Mouse (Mus musculus) hindbrain, embryonic 15.5 days (tissue): ENCODE data around the gene Sfmbt2. TPM values are rescaled to one million over a fixed set of nuclear protein-coding genes. Genes with fewer than 3 reads are reported as not detected.

Source experiments
- ATAC-seq: fragments of 200-750 bp; cut with Nextera tagmentation; 2 replicates; pipeline ENCODE4 v1.8.0; 2017; ENCODE audit warnings: low read depth, moderate number of reproducible peaks, moderate TSS enrichment; ENCODE audit not compliant: low FRiP score
- H3K27ac ChIP-seq: fragments of 300-500 bp; sonication (generic); replicated peaks from 2 replicates; pipeline ENCODE4 v1.5.1; 2015; ENCODE audit warnings: mild to moderate bottlenecking, inconsistent platforms
- H3K27me3 ChIP-seq: fragments of 300-500 bp; sonication (generic); 2 replicates; pipeline ENCODE4 v1.6.1; 2015; ENCODE audit warnings: control low read depth, inconsistent platforms
- H3K36me3 ChIP-seq: fragments of 300-500 bp; sonication (generic); 2 replicates; pipeline ENCODE4 v1.6.1; 2015; ENCODE audit warnings: control low read depth, inconsistent platforms
- H3K4me1 ChIP-seq: fragments of 300-500 bp; sonication (generic); replicated peaks from 2 replicates; pipeline ENCODE4 v1.6.1; 2015; ENCODE audit warnings: control low read depth, inconsistent platforms
- H3K4me2 ChIP-seq: fragments of 300-500 bp; sonication (generic); 2 replicates; pipeline ENCODE4 v1.6.1; 2015; ENCODE audit warnings: moderate library complexity, mild to moderate bottlenecking, inconsistent platforms
- H3K4me3 ChIP-seq: fragments of 300-500 bp; sonication (generic); 2 replicates; pipeline ENCODE4 v1.5.1; 2015; ENCODE audit warnings: mild to moderate bottlenecking, inconsistent platforms
- H3K9ac ChIP-seq: fragments of 300-500 bp; sonication (generic); 2 replicates; pipeline ENCODE4 v1.6.1; 2015; ENCODE audit warnings: inconsistent platforms
- H3K9me3 ChIP-seq: fragments of 300-500 bp; sonication (generic); 2 replicates; pipeline ENCODE4 v1.6.1; 2016; ENCODE audit warnings: control low read depth, inconsistent platforms
- WGBS: fragments of 180-500 bp; shearing (Covaris S2); methylation state at CpG from one replicate; pipeline ENCODE4 v1.1.7; 2015; 5-methylcytosine and 5-hydroxymethylcytosine counted together
- polyA plus RNA-seq: library from polyadenylated mRNA; unstranded; fragments of >200 nt; fragmentation: Nextera tagmentation; extraction: Ambion mirVana; gene quantifications from 2 replicates; pipeline ENCODE4 v1.2.1, GENCODE M21; 2015

Sfmbt2 gene
- polyA plus RNA-seq, 1 experiment from 2014 or later = 6.7 TPM

GRCm38 (mm10) chr2:10351125-10351524 lies 19.2 kb upstream of the Sfmbt2 start:
- WGBS = 75% methylated on average over 1 of the region's 1 CpGs
- no peak for ATAC-seq

GRCm38 (mm10) chr2:10352887-10353286 lies 17.4 kb upstream of the Sfmbt2 start:
- no peaks in the 10 kb centered on the region for H3K4me1 ChIP-seq

More at GRCm38 (mm10) chr2:10351125-10351524, 19.2 kb upstream of the Sfmbt2 start:
- no peaks in the 10 kb centered on the region for H3K36me3 ChIP-seq
- no peak overlapping the region for H3K4me3 ChIP-seq
- no peaks in the 10 kb centered on the region for H3K4me1 ChIP-seq
- no peak overlapping the region for H3K4me2 ChIP-seq
- H3K9me3 ChIP-seq = no peaks in the 10 kb centered on the region
- no peak overlapping the region for H3K27ac ChIP-seq
- H3K27me3 ChIP-seq = no peaks in the 10 kb centered on the region
- H3K9ac ChIP-seq = no peak overlapping the region

GRCm38 (mm10) chr2:10353889-10354288 lies 16.4 kb upstream of the Sfmbt2 start:
- Histone ChIP-seq H3K4me1 (no peaks in the 10 kb centered on the region), H3K4me2 (no peak overlapping the region), H3K4me3 (no peak overlapping the region), H3K9ac (no peak overlapping the region), H3K36me3 (no peaks in the 10 kb centered on the region), H3K9me3 (no peaks in the 10 kb centered on the region), H3K27ac (no peak overlapping the region), H3K27me3 (no peaks in the 10 kb centered on the region)
- 62% methylated on average over 4 of the region's 4 CpGs for WGBS
- ATAC-seq = no peak

More at GRCm38 (mm10) chr2:10352887-10353286, 17.4 kb upstream of the Sfmbt2 start:
- Histone ChIP-seq H3K4me2 (no peak overlapping the region), H3K27me3 (no peaks in the 10 kb centered on the region), H3K9me3 (no peaks in the 10 kb centered on the region), H3K9ac (no peak overlapping the region), H3K4me3 (no peak overlapping the region), H3K27ac (no peak overlapping the region), H3K36me3 (no peaks in the 10 kb centered on the region)
- no peak for ATAC-seq
- 83% methylated on average over 3 of the region's 3 CpGs for WGBS

GRCm38 (mm10) chr2:10359861-10360260 lies 10.4 kb upstream of the Sfmbt2 start:
- H3K9me3 ChIP-seq = no peaks in the 10 kb centered on the region
- H3K27me3 ChIP-seq = no peaks in the 10 kb centered on the region
- WGBS = 87% methylated on average over 2 of the region's 2 CpGs
- no peaks in the 10 kb centered on the region for H3K36me3 ChIP-seq
- no peak overlapping the region for H3K9ac ChIP-seq
- ATAC-seq = no peak
- H3K4me3 ChIP-seq = no peak overlapping the region
- no peak overlapping the region for H3K4me2 ChIP-seq
- no peaks in the 10 kb centered on the region for H3K4me1 ChIP-seq
- no peak overlapping the region for H3K27ac ChIP-seq

- no peak overlapping the region for H3K9ac ChIP-seq
- H3K36me3 ChIP-seq = no peaks in the 10 kb centered on the region
- H3K27ac ChIP-seq = no peak overlapping the region
- H3K4me1 ChIP-seq = no peaks in the 10 kb centered on the region
- H3K4me3 ChIP-seq = no peak overlapping the region
- no peak overlapping the region for H3K4me2 ChIP-seq
- ATAC-seq = no peak
- H3K27me3 ChIP-seq = peaks cover 28% of the 10 kb centered on the region
- 97% methylated on average over 6 of the region's 6 CpGs for WGBS
- no peaks in the 10 kb centered on the region for H3K9me3 ChIP-seq
Measured at GRCm38 (mm10) chr2:10365081-10365480, 5.2 kb upstream of the Sfmbt2 start.

GRCm38 (mm10) chr2:10366284-10366683 lies 4.0 kb upstream of the Sfmbt2 start:
- ATAC-seq = no peak
- Histone ChIP-seq H3K4me3 (no peak overlapping the region), H3K4me2 (no peak overlapping the region), H3K27me3 (peaks cover 40% of the 10 kb centered on the region), H3K27ac (no peak overlapping the region), H3K9me3 (no peaks in the 10 kb centered on the region), H3K9ac (no peak overlapping the region), H3K36me3 (no peaks in the 10 kb centered on the region), H3K4me1 (peaks cover under 1% of the 10 kb centered on the region; the same call in 1 of the 2 replicates)
- 35% methylated on average over 2 of the region's 2 CpGs for WGBS

GRCm38 (mm10) chr2:10369676-10370075 lies 634 bp upstream of the Sfmbt2 start:
- Histone ChIP-seq H3K36me3 (no peaks in the 10 kb centered on the region), H3K4me3 (no peak overlapping the region), H3K27me3 (peaks cover 47% of the 10 kb centered on the region), H3K9ac (no peak overlapping the region), H3K27ac (no peak overlapping the region), H3K4me2 (no peak overlapping the region), H3K4me1 (peaks cover 18% of the 10 kb centered on the region), H3K9me3 (no peaks in the 10 kb centered on the region)
- 5% methylated on average over 8 of the region's 8 CpGs for WGBS
- no peak for ATAC-seq

- ATAC-seq = no peak
- Histone ChIP-seq H3K4me3 (peak overlapping the region; percentile 1; the same call in 1 of the 2 replicates), H3K27me3 (peaks cover 49% of the 10 kb centered on the region), H3K4me2 (peak overlapping the region; percentile 94; the same call in 1 of the 2 replicates), H3K36me3 (no peaks in the 10 kb centered on the region), H3K27ac (no peak overlapping the region), H3K9ac (no peak overlapping the region), H3K4me1 (peaks cover 25% of the 10 kb centered on the region), H3K9me3 (no peaks in the 10 kb centered on the region)
- 1% methylated on average over 26 of the region's 26 CpGs for WGBS
Measured at GRCm38 (mm10) chr2:10370687-10371458, 563 bp downstream of the Sfmbt2 start.

GRCm38 (mm10) chr2:10371459-10371817 lies 1.1 kb downstream of the Sfmbt2 start:
- WGBS = 3% methylated on average over 16 of the region's 16 CpGs
- Histone ChIP-seq H3K4me2 (peak overlapping the region; percentile 94), H3K36me3 (no peaks in the 10 kb centered on the region), H3K27me3 (peaks cover 53% of the 10 kb centered on the region), H3K4me1 (peaks cover 26% of the 10 kb centered on the region), H3K4me3 (peak overlapping the region; percentile 56), H3K9me3 (no peaks in the 10 kb centered on the region), H3K27ac (no peak overlapping the region), H3K9ac (no peak overlapping the region)
- ATAC-seq = no peak

- H3K27me3 ChIP-seq = peaks cover 51% of the 10 kb centered on the region
- H3K27ac ChIP-seq = no peak overlapping the region
- 2% methylated on average over 11 of the region's 18 CpGs for WGBS
- no peaks in the 10 kb centered on the region for H3K9me3 ChIP-seq
- H3K4me3 ChIP-seq = peak overlapping the region; percentile 56
- peaks cover 26% of the 10 kb centered on the region for H3K4me1 ChIP-seq
- ATAC-seq = 0 out of 2 replicates have a peak, but pooled peaks have one; percentile 2
- no peaks in the 10 kb centered on the region for H3K36me3 ChIP-seq
- no peak overlapping the region for H3K9ac ChIP-seq
- peak overlapping the region; percentile 94 for H3K4me2 ChIP-seq
Measured at GRCm38 (mm10) chr2:10371899-10372298, 1.6 kb downstream of the Sfmbt2 start.

- peak overlapping the region; percentile 64 for H3K9ac ChIP-seq
- H3K4me2 ChIP-seq = peak overlapping the region; percentile 94
- WGBS = under 1% methylated on average over 31 of the region's 31 CpGs
- peak; percentile 85 for ATAC-seq
- H3K9me3 ChIP-seq = no peaks in the 10 kb centered on the region
- no peaks in the 10 kb centered on the region for H3K36me3 ChIP-seq
- peak overlapping the region; percentile 56 for H3K4me3 ChIP-seq
- H3K4me1 ChIP-seq = peaks cover 26% of the 10 kb centered on the region
- peaks cover 51% of the 10 kb centered on the region for H3K27me3 ChIP-seq
- peak overlapping the region; percentile 52; the same call in 1 of the 2 replicates for H3K27ac ChIP-seq
Measured at GRCm38 (mm10) chr2:10372321-10372723, 2.0 kb downstream of the Sfmbt2 start.

- WGBS = under 1% methylated on average over 33 of the region's 35 CpGs
- Histone ChIP-seq H3K9ac (peak overlapping the region; percentile 64), H3K4me3 (peak overlapping the region; percentile 56), H3K4me2 (peak overlapping the region; percentile 94), H3K27ac (peak overlapping the region; percentile 13; the same call in 1 of the 2 replicates), H3K9me3 (no peaks in the 10 kb centered on the region), H3K4me1 (peaks cover 26% of the 10 kb centered on the region), H3K36me3 (no peaks in the 10 kb centered on the region), H3K27me3 (peaks cover 50% of the 10 kb centered on the region)
- peak; percentile 19 for ATAC-seq
Measured at GRCm38 (mm10) chr2:10372776-10373507, 2.6 kb downstream of the Sfmbt2 start.
